Mouse (Mus musculus) megakaryocyte, embryonic 14.5 days (primary cell): ENCODE measurements around the gene Wdr41.

ENCODE experiments used
- FLI1 ChIP-seq: IDR thresholded peaks from 2 replicates; pipeline ENCODE4 v1.6.1; 2012; ENCODE audit warnings: low read length, inconsistent platforms, mixed read lengths
- GATA1 ChIP-seq: IDR thresholded peaks from 3 replicates; pipeline ENCODE4 v1.6.1; 2012; ENCODE audit warnings: mixed read lengths, low read length, inconsistent platforms, borderline replicate concordance

- TF ChIP-seq GATA1 (no peak), FLI1 (no peak)
Observed at GRCm38 (mm10) chr13:95007281-95007680, 31.1 kb downstream of the Wdr41 start.
